Mouse (Mus musculus) G1E (cell line): ENCODE measurements around the gene Ttc39d. TPM values are rescaled to one million over a fixed set of nuclear protein-coding genes. Genes with fewer than 3 reads are reported as not detected.
"Not testable (repeated sequence)": the region's sequence is repeated elsewhere in the genome, so short reads cannot be mapped to it uniquely, and the experiment has no call there.

ENCODE experiments used
- ATAC-seq: 2 replicates; pipeline ENCODE4 v1.8.0; 2016; ENCODE audit warnings: mild to moderate bottlenecking; ENCODE audit not compliant: insufficient number of reproducible peaks, poor library complexity, low FRiP score, severe bottlenecking; ENCODE audit errors: extremely low read depth
- DNase-seq: peaks from one replicate; pipeline ENCODE4 v3.0.0; 2012; ENCODE audit warnings: low spot score
- H3K27me3 ChIP-seq: 2 replicates; pipeline ENCODE4 v1.6.1; 2012; ENCODE audit warnings: mild to moderate bottlenecking, low read length, inconsistent platforms; ENCODE audit not compliant: insufficient read depth
- H3K36me3 ChIP-seq: replicated peaks from 2 replicates; pipeline ENCODE3; 2012; ENCODE audit warnings: mild to moderate bottlenecking, inconsistent platforms
- H3K4me1 ChIP-seq: 2 replicates; pipeline ENCODE4 v1.6.1; 2012; ENCODE audit warnings: low read depth, low read length, inconsistent platforms, mixed read lengths; ENCODE audit not compliant: insufficient read depth
- H3K4me3 ChIP-seq: 2 replicates; pipeline ENCODE4 v1.5.1; 2012; ENCODE audit warnings: low read depth, mild to moderate bottlenecking, inconsistent platforms, low read length, moderate library complexity, mixed read lengths
- H3K9me3 ChIP-seq: replicated peaks from 2 replicates; pipeline ENCODE4 v1.6.1; 2012; ENCODE audit warnings: inconsistent platforms
- CTCF ChIP-seq: IDR thresholded peaks from 2 replicates; pipeline ENCODE4 v1.5.1; 2012; ENCODE audit warnings: low read depth, low read length, inconsistent platforms, mixed read lengths
- GATA1 ChIP-seq: IDR thresholded peaks from 2 replicates; pipeline ENCODE4 v1.6.1; 2012; ENCODE audit warnings: borderline replicate concordance, low read length, inconsistent platforms, mixed read lengths
- GATA2 ChIP-seq: IDR thresholded peaks from 2 replicates; pipeline ENCODE4 v1.6.1; 2012; ENCODE audit warnings: low read depth, low read length, inconsistent platforms, borderline replicate concordance
- POLR2AphosphoS5 ChIP-seq: IDR thresholded peaks from 2 replicates; pipeline ENCODE4 v1.6.1; 2012; ENCODE audit warnings: low read depth, low read length, inconsistent platforms; ENCODE audit not compliant: insufficient replicate concordance
- TAL1 ChIP-seq: conservative IDR thresholded peaks from 2 replicates; pipeline ENCODE4 v1.6.1; 2012; ENCODE audit warnings: low read depth, low read length, inconsistent platforms, mixed read lengths
- polyA plus RNA-seq: library from polyadenylated mRNA; stranded (reverse); fragments of >175 nt; gene quantifications from 2 replicates; pipeline ENCODE4 v1.2.3, GENCODE M21; 2012
- total RNA-seq, 2 experiments: library from RNA; stranded (forward) in 1 of 2; stranded (reverse) in 1 of 2; fragments of 200-1000 nt in 1 of 2; fragments of >200 nt in 1 of 2; fragmentation: Nextera tagmentation in 1 of 2; gene quantifications; 2 replicates each; pipeline ENCODE4 v1.2.3; 2014 to 2017

Gene Ttc39d
- total and polyA plus RNA-seq, 3 experiments = 0.16 to 0.30 TPM; not detected in 1

DNA sequence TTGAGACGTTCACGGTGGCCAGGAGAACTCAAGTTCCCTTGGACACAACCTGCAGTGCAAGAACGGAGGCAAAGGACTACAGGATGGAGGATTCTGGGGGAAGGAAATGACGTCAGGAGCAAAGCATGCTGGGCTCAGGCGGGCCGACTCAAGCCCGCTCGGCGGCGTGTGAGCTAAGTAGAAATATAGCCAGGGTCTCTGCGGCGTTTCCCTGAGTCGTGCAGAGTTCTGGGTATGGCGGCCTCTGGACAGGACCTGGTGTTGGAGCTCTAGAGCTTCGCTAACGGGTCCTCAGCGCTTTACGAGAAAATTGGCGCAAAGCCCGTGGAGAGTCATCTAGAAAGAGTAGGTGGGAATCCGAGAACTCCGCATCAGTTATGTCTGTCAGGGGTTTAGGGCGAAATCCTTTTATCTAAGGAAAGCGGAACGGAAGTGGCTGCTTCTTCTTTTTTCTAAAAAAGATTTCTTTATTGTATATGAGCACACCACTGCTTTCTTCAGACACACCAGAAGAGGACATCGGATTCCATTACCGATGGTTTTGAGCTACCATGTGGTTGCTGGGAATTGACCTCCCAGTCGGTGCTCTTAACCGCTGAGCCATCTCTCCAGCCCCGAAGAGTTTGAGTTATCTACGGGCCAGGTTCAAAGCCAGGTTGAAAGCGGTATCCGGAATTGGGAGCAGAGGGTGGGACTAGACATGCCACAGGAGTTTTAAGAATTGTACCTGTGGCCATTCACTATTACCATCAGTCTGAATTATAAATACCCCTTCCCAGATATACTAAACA is 17.3 kb downstream of the Ttc39d start, which contains the start of gene Gemin6:
Gene Gemin6, plus strand, starts transcription at position 116 of the 791 bp plus-strand sequence.
- H3K9me3 ChIP-seq = no peaks in the 10 kb centered on the region
- peaks cover 23% of the 10 kb centered on the region for H3K36me3 ChIP-seq
- H3K4me3 ChIP-seq = peak within 1 kb of the TSS; percentile 71
- H3K27me3 ChIP-seq = no peaks in the 10 kb centered on the region
- ATAC-seq (peak; percentile 86), DNase-seq (peak; percentile 76)
- TF ChIP-seq CTCF (no peak), TAL1 (no peak), POLR2AphosphoS5 (no peak), GATA2 (no peak), GATA1 (no peak)
- H3K4me1 ChIP-seq = peaks cover 46% of the 10 kb centered on the region

DNA sequence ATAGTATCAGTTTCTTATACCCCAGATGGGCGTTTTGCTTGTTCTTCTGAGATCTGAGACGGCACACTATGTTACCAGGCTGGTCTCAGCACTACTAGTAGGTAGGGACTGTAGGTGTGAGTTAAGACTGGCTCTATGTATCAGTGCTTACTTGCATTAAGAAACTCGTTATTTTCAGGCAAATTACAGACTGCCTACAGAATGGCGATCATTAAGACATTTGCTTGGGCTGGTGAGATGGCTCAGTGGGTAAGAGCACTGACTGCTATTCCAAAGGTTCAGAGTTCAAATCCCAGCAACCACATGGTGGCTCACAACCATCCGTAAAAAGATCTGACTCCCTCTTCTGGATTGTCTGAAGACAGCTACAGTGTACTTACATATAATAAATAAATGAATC is 17.9 kb downstream of the Ttc39d start:
- ATAC-seq, H3K9me3 ChIP-seq, H3K27me3 ChIP-seq, DNase-seq: not testable (repeated sequence)
- Histone ChIP-seq H3K4me3 (peak overlapping the region; percentile 71), H3K4me1 (peaks cover 40% of the 10 kb centered on the region), H3K36me3 (peaks cover 26% of the 10 kb centered on the region)

- H3K4me3 ChIP-seq = no peak overlapping the region
- H3K4me1 ChIP-seq = peaks cover 35% of the 10 kb centered on the region
- peaks cover 45% of the 10 kb centered on the region for H3K36me3 ChIP-seq
- ATAC-seq = no peak
- no peaks in the 10 kb centered on the region for H3K27me3 ChIP-seq
- DNase-seq = no peak
- TF ChIP-seq TAL1 = no peak
- no peaks in the 10 kb centered on the region for H3K9me3 ChIP-seq
These were observed 22.1 kb downstream of the Ttc39d start for GRCm38 (mm10) chr17:80229396-80229795.

GRCm38 (mm10) chr17:80233844-80234243 is 26.6 kb downstream of the Ttc39d start:
- no peaks in the 10 kb centered on the region for H3K27me3 ChIP-seq
- TF ChIP-seq CTCF = no peak
- no peak for TF ChIP-seq POLR2AphosphoS5
- no peak for TF ChIP-seq GATA1
- TF ChIP-seq TAL1 = no peak
- no peak for TF ChIP-seq GATA2
- no peak for DNase-seq

GRCm38 (mm10) chr17:80234376-80234775 is 27.1 kb downstream of the Ttc39d start:
- no peak overlapping the region for H3K4me3 ChIP-seq
- H3K4me1 ChIP-seq = peaks cover 55% of the 10 kb centered on the region
- no peaks in the 10 kb centered on the region for H3K27me3 ChIP-seq
- ATAC-seq = no peak
- TF ChIP-seq GATA1 = no peak
- no peak for TF ChIP-seq POLR2AphosphoS5
- TF ChIP-seq CTCF = no peak
- TF ChIP-seq GATA2 = no peak
- no peak for TF ChIP-seq TAL1
- H3K9me3 ChIP-seq = no peaks in the 10 kb centered on the region
- no peak for DNase-seq
- peaks cover 34% of the 10 kb centered on the region for H3K36me3 ChIP-seq

More at GRCm38 (mm10) chr17:80233844-80234243, 26.6 kb downstream of the Ttc39d start:
- Histone ChIP-seq H3K4me1 (peaks cover 50% of the 10 kb centered on the region), H3K9me3 (no peaks in the 10 kb centered on the region), H3K4me3 (no peak overlapping the region), H3K36me3 (peaks cover 37% of the 10 kb centered on the region)
- ATAC-seq = no peak

DNA sequence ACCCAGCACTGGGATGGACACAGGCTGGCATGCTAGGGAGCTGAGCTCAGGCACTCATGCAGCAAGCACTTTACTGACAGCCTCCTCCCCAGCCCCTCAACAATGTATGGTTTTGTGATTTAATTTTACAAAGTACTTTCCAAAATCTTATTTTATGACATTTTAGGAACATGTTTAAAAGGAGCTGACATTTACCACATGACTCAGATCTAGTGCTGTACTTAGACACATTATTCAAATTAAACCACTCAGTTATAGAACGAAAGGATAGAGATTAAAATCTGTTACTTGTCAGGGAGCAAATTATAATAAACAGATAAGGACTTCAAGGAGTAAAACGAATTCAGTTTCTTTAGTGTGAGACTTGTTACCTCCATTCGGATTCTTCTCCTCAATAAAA is 28.2 kb downstream of the Ttc39d start:
- Histone ChIP-seq H3K36me3 (peaks cover 35% of the 10 kb centered on the region), H3K27me3 (no peaks in the 10 kb centered on the region), H3K4me1 (peaks cover 56% of the 10 kb centered on the region), H3K4me3 (no peak overlapping the region), H3K9me3 (no peaks in the 10 kb centered on the region)
- ATAC-seq (no peak), DNase-seq (no peak)
- TF ChIP-seq GATA1 (no peak), GATA2 (no peak), POLR2AphosphoS5 (no peak), CTCF (no peak)

- Histone ChIP-seq H3K4me1 (peaks cover 49% of the 10 kb centered on the region), H3K27me3 (no peaks in the 10 kb centered on the region), H3K9me3 (no peaks in the 10 kb centered on the region), H3K4me3 (no peak overlapping the region), H3K36me3 (peaks cover 35% of the 10 kb centered on the region)
- ATAC-seq (no peak), DNase-seq (no peak)
- TF ChIP-seq GATA2 (no peak), TAL1 (no peak), CTCF (no peak), GATA1 (no peak), POLR2AphosphoS5 (no peak)
These were observed 29.5 kb downstream of the Ttc39d start for GRCm38 (mm10) chr17:80236805-80237204.
